Mouse (Mus musculus) brain, adult 2 months (tissue): ENCODE results near the gene Tmem141.

Source experiments
- DNase-seq: peaks from one replicate; pipeline ENCODE4 v3.0.0; 2011; ENCODE audit warnings: low read depth, low spot score

Gene Tmem141

DNA sequence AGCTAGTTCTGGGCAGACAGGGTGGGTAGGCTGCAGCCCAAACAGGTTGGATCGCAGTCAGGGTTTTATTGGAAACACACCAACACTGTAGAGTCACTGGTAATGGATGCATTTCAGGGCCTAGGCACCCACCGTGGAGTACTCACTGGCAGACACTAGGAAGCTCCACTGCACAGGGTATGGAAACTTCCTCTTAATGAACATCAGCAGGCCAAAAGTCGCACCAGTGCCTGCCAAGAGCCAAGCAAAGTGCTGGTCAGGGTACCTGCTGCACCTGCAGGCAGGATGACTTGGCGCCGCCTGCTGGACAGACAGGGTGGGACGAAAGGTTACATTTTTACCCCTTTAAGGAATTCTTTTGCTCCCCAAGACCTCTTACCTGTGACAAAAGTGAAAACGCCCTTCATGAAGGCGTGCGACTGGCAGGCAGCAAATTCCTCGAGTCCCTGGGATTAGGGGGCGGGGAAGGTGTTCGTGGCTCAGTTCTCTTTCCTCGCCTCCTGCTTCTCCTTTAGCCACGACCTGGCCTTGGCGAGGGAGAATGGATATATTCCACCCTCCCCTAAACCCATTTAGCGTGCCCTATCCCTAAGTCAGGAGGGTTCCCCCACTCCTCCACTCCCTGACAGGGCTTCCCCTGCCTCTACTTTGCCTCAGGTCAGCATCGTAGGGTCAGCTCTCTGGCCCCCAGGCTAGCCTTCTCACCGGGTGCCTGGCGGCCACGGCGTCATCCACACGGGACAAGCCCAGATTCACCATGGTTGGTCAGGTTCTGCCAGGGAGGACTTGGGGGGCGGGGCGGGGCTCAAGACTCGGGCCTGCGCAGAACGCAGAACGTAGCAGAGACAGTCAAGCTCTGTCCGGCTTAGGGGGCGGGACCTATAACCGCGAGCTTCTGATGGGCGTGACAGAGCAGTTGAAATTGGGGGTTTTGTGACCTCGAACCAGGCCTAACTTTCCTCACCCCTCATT, at the start of gene Tmem141:
Gene Tmem141 (minus strand): TSS at position 777 of the 972 bp plus-strand sequence.
- peak; percentile 95 for DNase-seq

DNA sequence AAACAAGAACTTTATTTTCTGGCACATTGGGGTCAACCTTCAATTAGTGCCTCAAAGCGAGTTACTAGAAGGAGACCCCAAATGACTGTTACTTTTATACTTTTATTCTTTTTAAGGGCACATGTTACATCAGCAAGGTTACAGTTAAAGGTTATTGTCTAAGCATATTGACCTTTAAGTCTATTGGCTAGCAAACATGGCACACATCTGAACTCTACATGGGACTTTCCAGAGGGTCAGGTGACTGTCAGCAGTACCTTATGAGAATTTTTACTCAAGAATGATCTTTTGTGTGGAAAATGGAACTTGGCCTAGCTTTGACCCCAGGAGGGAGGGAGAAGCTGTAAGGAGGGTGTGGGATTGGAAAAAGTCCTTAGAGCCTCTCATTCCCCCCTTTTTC, 44.7 kb upstream of the Tmem141 start:
- no peak for DNase-seq

DNA sequence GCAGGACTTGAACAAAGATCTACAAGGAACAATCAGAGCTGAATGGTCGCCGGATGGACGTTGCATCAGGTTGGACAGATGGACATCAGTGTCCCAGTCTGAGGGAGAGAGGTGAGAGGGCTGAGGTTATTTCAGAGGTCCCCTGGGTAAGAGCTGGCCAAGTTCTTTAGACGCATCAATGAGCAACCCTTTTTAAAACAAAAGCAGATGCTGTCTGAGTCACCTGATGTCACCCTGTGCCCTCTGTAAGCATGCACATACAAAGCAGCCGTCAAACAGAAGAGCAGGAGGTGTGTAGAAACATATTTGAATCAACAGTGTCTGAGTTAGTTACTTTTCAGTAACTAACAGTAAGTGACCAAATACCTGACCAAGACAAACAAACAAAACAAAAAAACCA, 42.3 kb upstream of the Tmem141 start:
- no peak for DNase-seq

DNA sequence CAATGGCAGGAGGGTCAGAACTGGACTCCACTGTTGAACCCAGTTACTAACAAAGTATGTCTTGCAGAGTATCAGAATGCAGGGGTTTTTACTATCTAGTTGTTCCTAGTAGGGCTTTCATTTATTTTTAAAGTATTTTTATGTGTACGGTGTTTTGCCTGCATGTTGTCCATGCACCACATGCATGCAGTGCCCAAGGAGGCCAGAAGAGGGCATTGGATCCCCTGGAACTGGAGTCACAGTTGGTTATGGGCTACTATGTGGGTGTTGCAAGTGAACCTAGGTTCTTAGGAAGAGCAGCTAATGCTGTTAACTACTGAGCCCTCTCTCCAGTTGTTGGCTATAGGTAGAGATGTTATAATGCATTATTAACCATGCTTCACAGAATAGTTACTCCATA, 41.7 kb upstream of the Tmem141 start:
- DNase-seq = peak; percentile 50

DNA sequence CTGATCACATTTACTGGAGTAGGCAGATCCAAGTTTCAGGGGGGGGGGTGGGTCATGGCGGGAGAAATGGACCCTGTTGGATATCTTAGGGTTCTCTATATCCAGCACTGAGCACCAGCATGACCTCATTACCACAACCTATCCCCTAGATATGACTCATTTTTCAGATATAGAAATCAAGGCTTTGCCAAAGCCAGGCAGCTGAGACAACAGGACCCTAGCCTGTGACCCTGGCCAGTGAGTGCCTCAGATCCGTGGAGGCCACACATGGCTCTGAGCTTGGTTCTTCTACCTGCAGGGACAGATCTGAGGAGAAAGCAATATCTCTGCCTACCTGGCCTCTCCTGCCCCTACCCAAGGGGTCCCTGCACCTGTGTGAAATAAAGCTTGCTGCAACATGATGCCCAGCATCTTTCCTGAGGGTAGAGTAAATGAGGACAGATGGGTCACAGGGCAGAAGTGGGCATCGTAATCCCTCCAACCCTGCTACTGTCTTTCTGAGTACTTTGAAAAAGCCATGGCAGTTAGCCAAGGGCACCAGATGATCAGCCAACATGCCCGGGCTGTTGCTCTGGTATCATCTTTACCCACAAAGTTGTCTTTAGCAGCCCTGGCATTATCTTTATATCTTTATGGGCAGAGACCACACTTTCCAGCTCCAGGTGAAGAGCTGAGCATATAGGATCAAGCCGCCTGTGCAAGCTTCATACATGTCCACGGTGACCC, 39.6 kb upstream of the Tmem141 start:
- no peak for DNase-seq

DNA sequence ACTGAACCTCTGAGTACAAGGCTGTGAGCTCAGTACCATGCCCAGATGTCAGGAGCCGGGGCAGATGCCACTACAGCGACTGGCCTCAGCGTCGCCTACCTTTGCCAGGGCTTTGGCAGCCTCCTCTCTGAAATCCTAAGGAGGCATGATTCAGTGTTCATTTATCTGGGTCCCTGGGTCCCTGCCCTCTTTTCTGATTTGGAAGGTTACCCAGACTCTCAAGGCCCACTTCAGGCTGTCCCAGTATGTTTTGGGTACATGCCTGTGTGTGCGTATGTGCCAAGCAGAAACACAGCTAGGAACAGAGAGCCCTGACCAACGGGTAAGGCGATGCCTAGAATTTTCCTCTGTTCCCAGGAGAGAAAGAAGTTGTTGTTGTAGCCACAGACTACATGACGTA, 38.5 kb upstream of the Tmem141 start:
- no peak for DNase-seq

DNA sequence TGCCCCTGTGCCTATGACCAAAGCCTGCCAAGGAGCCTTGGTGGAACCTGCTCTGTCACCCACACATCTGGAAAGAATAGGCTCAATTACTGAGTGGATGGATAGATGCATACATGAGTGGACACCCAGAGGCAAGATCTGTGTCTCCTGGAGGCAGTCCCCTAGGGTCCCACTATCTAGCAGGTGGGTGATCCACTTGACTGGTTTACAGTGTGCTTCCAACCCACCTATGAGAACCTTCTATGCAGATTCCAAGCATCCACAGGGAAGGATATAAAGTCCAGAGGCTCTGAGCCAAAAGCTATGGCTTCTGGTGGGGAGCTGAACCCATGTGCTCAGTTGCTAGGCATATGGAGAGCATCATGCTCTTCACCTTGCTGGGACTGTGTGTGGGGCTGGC, 35.8 kb upstream of the Tmem141 start, which contains the start of gene Lcn5:
Gene Lcn5 (plus strand): TSS at position 301 of the 400 bp plus-strand sequence.
- no peak for DNase-seq

DNA sequence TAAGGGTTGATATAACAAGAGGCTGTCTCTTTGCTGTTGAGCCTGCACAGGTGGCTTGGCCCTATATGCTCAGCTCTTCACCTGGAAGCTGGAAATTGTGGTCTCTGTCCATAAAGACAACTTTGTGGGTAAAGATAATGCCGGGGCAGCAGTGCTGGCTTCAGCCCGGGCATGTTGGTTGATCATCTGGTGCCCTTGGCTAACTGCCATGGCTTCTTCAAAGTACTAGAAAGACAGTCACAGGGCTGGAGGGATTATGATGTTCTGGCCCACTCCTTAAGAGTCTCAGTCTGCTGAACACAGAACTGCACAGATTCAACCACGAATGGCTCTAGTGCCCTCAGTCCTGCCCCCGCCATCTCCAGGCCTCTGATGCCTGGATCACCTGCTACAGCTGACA, 35.4 kb upstream of the Tmem141 start:
- DNase-seq = peak; percentile 32

DNA sequence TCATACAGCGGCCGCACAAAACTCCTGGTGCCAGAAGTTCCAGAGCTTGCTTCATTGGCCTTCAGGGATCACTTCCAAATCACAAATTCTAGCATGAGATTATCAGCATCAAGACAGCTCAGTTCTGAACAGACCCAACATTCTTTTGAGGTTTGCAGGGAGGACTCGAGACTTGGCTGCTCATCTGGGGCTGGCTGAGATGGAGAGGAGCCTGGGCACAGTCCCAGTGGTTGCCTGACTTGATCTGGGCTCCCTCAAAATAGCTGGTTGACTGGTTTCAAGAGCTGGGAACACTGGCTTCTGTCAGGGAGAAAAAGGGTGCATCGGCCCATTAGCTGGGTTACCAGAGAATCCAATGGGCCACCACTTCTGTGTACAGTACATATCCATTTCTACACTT, 34.9 kb upstream of the Tmem141 start:
- peak; percentile 17 for DNase-seq

DNA sequence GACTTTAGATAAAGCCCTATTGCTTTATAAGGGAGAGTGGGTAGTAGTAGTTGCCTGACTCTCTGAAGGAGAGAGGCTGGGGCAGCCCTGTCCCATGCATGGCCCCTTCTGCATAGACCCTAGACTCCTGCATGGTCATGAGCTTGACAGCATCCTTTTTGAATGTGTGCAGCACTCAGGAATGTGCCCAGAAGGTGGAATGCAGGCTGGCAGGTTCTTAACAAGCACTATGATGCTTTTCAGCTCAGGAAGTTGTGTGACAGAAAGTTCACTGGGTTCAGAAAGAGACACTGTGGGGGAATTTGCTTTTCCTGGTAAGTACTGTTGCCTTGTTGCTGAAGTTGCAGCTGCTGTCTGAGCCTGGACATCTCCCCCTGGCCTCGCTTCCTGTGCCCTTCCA, 32.7 kb upstream of the Tmem141 start:
- DNase-seq = no peak

DNA sequence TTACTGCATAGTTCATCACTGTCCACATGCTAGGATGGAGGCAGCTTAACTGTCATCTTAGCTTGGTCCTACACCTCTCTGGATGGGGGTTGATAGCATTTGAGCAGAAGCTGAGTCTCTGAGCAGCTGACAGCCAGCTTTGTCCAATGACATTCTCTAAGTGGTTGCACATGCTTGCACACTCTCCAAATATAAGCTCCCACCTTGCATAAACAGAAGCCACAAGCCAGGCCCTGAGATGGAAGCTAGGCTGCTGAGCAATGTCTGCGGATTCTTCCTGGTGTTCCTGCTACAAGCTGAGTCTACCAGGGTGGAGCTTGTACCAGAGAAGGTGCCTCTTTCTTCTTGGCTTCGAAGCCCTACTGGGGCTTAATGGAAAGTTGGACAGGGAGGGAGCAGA, 31.1 kb upstream of the Tmem141 start, which contains the start of gene Lcn8:
Gene Lcn8 (plus strand): TSS at position 219 of the 400 bp plus-strand sequence.
- DNase-seq = no peak

DNA sequence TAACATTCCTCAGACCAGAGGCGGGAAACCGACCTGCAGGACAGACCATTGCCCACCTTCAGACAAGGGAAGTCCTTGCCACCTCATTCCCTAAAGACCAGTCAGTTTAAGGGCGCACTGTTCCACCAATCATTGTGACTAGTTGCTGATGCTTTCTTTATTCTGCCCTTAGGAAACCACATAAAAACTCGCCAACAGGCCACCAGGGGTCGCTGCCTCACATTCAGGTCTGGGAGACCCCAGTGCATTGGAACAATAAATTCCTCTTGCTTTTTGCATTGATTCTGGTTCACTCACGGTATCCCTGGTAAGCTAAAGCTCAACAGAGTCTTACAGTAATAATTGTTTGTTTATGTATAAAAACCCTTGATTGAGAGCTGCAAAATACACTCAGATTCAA, 18.1 kb upstream of the Tmem141 start:
- peak; percentile 31 for DNase-seq

DNA sequence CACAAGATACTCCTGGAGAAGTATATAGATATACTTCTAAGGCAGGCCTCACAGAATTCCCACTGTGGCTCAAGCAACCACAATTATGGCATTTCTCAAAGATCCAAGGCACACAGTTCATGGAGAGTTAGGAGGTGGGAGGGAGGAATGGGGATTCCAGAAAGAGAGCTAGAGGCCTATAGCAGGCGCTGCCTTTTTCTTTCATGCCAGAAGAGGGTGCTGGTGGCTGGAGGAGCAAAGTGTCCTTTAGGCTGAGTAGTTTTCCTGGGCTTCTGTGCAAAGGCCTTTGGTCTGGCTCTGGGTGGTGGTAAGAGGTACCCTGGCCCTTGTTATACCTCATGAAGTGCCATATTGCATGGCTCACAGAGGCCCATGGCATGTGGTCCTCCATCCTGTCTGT, 12.2 kb upstream of the Tmem141 start:
- peak; percentile 27 for DNase-seq

DNA sequence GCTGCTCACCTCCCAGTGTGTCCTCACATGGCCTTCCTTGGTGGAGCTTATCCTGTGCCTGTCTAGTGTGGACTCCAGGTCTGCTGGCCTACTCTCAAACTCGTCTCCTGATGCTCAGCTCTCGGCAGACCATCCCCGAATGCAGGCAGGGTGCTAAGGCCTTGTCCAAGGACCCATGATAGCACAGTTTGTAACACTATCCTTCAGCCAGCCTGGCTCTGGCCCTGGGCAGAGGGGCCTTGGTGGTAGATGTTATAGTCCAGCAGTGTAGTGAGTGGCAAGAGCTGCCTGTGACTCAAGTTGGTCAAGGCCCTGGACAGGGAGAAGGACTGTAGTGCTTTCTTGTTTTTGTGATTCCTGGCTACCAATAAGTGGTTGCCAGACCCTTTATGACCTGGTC, 11.8 kb upstream of the Tmem141 start:
- DNase-seq = no peak

DNA sequence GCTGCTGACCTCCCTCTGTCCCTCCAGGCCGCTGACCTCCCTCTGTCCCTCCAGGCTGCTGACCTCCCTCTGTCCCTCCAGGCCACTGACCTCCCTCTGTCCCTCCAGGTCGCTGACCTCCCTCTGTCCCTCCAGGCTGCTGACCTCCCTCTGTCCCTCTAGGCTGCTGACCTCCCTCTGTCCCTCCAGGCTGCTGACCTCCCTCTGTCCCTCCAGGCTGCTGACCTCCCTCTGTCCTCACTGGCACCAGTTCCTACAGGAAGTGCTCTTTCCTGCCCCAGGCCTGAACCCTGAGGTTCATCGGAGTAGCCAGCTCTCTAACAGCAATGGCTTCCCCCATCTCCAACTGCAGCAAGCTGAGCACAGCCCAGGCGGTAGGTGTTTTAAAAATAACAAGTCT, 6.9 kb upstream of the Tmem141 start:
- no peak for DNase-seq

DNA sequence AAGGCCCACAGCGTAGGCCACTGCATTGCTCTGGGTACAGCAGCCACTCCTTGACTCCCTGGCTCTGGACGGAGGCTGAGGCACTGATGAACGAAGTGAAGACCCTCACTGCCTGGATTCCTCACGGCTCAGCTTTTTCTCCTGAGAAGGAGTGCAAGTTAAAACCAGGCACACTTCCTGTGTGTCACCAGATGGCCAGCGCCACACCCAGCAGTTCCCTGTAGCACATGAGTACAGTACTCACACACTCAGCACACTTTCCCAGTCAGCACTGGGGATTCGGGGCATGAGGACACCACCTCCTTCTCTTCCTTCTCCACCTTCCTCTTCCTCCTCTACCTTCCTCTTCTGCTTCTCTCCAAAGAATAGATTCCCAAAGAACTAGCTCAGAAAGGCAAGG, 6.0 kb upstream of the Tmem141 start, which contains the start of gene Fcna:
Gene Fcna (minus strand): TSS at position 220 of the 400 bp plus-strand sequence.
- DNase-seq = no peak

DNA sequence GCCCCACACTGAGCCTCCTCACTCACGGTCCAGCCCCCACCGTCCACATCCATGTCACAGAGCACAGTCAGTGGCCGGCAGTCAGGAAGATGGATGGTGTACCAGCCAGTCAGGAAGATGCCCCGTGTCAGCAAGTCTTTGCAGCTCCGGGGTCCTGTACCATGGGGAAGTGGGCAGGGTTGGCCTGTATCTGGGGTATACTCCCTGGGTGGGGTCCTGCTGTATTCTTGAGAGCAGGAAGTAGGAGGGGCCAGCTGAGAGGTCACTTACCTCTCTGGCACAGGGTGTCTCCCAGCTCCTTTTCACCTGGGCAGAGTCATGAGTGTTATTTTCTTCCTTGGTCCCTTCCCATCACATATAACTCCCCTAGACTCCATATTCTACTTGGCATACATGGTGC, 4.2 kb upstream of the Tmem141 start:
- DNase-seq = no peak

DNA sequence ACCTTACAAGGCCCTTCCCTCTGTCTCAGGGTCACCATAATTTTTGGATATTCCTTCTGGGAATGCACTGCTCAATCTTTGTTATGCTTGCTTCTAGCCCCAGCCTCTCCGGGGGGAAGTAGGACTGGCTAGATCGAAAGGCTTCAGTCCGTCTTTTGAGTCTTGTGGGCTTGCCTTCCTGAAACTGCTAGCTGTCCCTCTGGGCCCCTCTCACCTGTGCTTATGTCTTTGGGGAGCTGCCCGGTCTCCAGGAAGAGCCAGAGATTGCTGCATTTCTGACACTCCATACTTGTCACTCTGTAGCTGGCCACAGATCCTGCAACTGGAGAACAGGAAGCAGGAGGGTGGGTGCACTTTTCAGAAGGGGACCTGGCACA, 965 bp downstream of the Tmem141 start:
- no peak for DNase-seq

DNA sequence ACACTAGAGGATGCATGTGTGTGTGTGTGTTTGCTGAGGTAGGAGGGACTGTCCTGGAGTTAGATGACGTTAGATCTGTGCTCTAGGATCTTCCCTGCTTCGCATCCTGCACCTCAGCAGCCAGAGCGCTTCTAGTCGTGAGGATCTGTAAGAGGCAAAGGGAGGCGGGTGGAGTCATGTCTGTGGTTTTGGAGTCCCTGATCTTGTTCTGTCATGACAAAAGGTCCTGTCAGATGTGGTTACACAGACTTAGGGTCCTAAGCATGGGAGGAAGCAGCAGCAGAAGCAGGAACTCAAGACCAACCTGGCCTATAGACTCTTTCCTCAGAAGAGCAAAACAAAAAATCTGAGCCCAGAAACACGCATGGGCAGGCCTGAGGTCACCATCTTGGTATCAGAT, 1.4 kb downstream of the Tmem141 start:
- no peak for DNase-seq

DNA sequence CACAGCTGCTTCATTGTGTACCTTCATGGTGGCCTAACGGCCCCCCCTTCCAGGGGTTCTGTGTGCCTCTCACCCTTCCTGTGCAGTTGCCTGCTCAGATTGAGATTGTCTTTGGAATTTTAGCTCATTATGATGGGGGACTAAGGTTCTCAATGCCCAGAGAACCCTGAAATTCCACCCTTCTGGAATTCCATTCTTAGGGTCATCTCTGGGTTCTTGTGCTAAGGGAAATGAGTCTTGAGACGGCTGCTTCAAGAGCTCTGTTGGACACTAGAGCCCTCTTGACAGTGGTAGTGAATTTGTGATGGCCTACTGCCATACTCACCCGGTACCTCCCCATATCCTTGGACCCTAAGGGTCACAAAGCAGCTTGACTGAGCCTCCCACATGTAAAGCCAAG, 4.2 kb downstream of the Tmem141 start, which contains the start of gene Ccdc183:
Gene Ccdc183 (minus strand): TSS at position 101 of the 400 bp plus-strand sequence.
- DNase-seq = no peak

DNA sequence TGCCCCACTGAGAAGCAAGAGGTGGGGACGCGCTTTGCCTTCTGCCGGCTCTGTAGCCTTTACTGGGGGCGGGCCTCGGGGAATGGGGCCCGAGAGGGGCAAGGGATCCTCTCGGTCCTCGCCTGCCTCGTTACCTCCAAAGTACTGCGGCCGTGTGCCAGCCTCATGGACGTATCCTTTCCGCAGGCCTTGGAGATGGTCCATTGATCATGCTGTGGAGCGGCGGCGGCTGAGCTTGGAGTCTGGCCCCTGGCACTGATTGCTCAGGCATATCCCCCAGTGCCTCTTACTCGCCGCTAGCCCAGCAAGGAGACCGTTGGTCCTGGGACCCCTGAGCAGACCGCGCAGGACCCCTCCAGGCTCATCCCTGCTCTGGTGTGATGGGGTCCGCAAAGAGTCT, 5.4 kb downstream of the Tmem141 start:
- DNase-seq = no peak

DNA sequence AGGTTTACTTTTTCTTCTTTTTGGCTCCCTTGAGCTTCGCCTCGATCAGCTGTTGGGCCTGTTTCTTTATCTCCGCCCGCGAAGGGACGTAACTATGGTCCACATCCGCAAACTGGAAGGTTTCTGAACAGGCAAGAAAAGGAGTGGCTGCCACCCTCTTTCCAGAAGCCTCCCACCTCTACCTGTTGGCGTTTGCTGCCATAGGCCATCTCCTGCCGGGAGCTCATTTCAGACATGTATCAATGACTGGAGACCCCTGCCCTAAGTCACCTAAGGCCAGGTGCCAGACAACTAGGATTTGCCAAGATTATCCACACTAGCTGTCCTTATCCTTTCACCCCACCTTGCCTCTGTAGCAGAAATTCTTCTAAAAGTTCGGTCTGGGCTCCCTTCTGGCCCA, 13.1 kb downstream of the Tmem141 start:
- DNase-seq = no peak
